Mouse (Mus musculus) cerebellum, adult 2 months (tissue): Measurements from ENCODE around the gene Myo18a.

Source experiments
- CTCF ChIP-seq: fragments of 200-500 bp; IDR thresholded peaks from 2 replicates; pipeline ENCODE4 v1.5.1; 2011; ENCODE audit warnings: low read depth, mild to moderate bottlenecking, control low read depth, low read length, moderate library complexity, borderline replicate concordance; ENCODE audit not compliant: insufficient read depth
- POLR2A ChIP-seq: fragments of 200-500 bp; IDR thresholded peaks from 2 replicates; pipeline ENCODE4 v1.6.1; 2011; ENCODE audit warnings: low read length, control low read depth, borderline replicate concordance; ENCODE audit not compliant: insufficient read depth

DNA sequence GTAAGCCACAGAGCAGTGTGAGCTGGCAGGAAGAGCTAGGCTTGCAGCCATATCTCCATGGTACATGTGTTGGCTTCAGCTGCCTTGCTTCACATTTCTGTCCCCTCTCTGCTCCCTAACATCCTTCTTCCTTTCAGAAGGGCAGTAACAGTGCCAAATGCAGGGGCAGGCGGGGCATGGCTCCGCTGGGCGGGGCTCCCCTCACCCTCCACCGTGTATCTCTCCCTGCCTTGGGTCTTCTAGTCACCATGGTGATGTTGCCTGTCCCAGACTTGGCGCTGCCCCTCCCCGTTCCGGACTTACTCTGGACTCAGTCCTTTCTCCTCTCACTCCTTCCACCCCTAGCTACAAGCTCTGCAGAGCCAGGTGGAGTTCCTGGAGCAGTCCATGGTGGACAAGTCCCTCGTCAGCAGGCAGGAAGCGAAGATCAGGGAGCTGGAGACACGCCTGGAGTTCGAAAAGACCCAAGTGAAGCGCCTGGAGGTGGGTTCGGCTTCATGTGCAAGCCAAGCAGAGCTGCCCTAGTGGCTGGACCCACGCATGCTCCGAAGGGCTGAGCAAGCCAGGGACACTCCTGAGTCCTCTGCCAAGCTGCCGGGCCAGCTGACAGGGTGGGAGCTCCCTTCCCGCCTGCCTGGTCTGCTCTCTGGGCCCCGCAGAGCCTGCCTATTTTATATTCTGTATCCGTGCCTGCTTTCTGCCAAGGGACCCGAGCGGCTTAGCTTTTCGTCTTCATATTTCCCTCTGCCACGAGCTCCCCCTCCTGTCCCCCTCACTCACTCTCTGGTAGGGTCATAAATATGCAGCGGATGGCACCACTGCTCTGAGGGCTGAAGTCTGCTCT, 87.6 kb downstream of the Myo18a start:
- TF ChIP-seq POLR2A (no peak), CTCF (0 out of 2 replicates have a peak, but pooled peaks have one; percentile 4)
